Mouse (Mus musculus) CD4-positive, CD25-positive, alpha-beta regulatory T cell (primary cell): Measurements from ENCODE around the gene Irgc1. TPM values are rescaled to one million over a fixed set of nuclear protein-coding genes. Genes with fewer than 3 reads are reported as not detected.

ENCODE experiments used
- polyA plus RNA-seq: library from polyadenylated mRNA; unstranded; fragments of 100-300 nt; shearing (Covaris generic); gene quantifications from one replicate; pipeline ENCODE4 v1.2.1, GENCODE M21; 2017

Gene Irgc1
- 0.41 TPM for polyA plus RNA-seq

GRCm38 (mm10) chr7:24451855-24452311 is at the start of gene Irgc1:
TSS of gene Irgc1 (minus strand) at chr7:24452297.

GRCm38 (mm10) chr7:24481474-24482207 is 29.5 kb upstream of the Irgc1 start, which contains the start of gene Cadm4:
TSS of gene Cadm4 (plus strand) at chr7:24482023.

GRCm38 (mm10) chr7:24462388-24463319 is 10.6 kb upstream of the Irgc1 start, which contains the start of gene Plaur:
TSS of gene Plaur (plus strand) at chr7:24462484.

GRCm38 (mm10) chr7:24399256-24400081 is 52.6 kb downstream of the Irgc1 start, which contains the start of gene Smg9:
TSS of gene Smg9 (plus strand) at chr7:24399619.

Other genes with a start within 250 kb of the Irgc1 start
- gene Zfp111, start 240.9 kb downstream of the Irgc1 start, polyA plus RNA-seq = 0.29 TPM
- 4.3 TPM for gene Zfp109, start 214.7 kb downstream of the Irgc1 start, polyA plus RNA-seq
- gene Zfp108, start 197.5 kb downstream of the Irgc1 start, polyA plus RNA-seq = 0.56 TPM
- gene Zfp93, start 181.9 kb downstream of the Irgc1 start, polyA plus RNA-seq = 1.7 TPM
- gene Zfp61, start 151.1 kb downstream of the Irgc1 start, polyA plus RNA-seq = 20.5 TPM
- gene Zfp94, start 135.6 kb downstream of the Irgc1 start, polyA plus RNA-seq = 12.3 TPM
- not detected for gene Tescl, start 118.4 kb downstream of the Irgc1 start, polyA plus RNA-seq
- gene Lypd5, start 103.1 kb downstream of the Irgc1 start, polyA plus RNA-seq = not detected
- 397 TPM for gene Kcnn4, start 82.0 kb downstream of the Irgc1 start, polyA plus RNA-seq
- gene Smg9, start 52.7 kb downstream of the Irgc1 start, polyA plus RNA-seq = 66.6 TPM
- 1.7 TPM for gene Plaur, start 10.2 kb upstream of the Irgc1 start, polyA plus RNA-seq
- not detected for gene Cadm4, start 29.7 kb upstream of the Irgc1 start, polyA plus RNA-seq
- 2.2 TPM for gene Zfp428, start 54.7 kb upstream of the Irgc1 start, polyA plus RNA-seq
- not detected for gene AC161166.1, start 60.2 kb upstream of the Irgc1 start, polyA plus RNA-seq
- 4.8 TPM for gene Irgq, start 78.4 kb upstream of the Irgc1 start, polyA plus RNA-seq
- gene Pinlyp, start 93.8 kb upstream of the Irgc1 start, polyA plus RNA-seq = not detected
- 75.0 TPM for gene Xrcc1, start 94.0 kb upstream of the Irgc1 start, polyA plus RNA-seq
- gene Ethe1, start 135.2 kb upstream of the Irgc1 start, polyA plus RNA-seq = 19.1 TPM
- gene Zfp575, start 135.3 kb upstream of the Irgc1 start, polyA plus RNA-seq = 0.47 TPM
- gene Phldb3, start 158.5 kb upstream of the Irgc1 start, polyA plus RNA-seq = 1.3 TPM
- gene Lypd3, start 184.3 kb upstream of the Irgc1 start, polyA plus RNA-seq = not detected
- not detected for gene Tex101, start 224.4 kb upstream of the Irgc1 start, polyA plus RNA-seq